Mouse (Mus musculus): ENCODE measurements around the gene Scgb1b3.

Gene Scgb1b3

DNA sequence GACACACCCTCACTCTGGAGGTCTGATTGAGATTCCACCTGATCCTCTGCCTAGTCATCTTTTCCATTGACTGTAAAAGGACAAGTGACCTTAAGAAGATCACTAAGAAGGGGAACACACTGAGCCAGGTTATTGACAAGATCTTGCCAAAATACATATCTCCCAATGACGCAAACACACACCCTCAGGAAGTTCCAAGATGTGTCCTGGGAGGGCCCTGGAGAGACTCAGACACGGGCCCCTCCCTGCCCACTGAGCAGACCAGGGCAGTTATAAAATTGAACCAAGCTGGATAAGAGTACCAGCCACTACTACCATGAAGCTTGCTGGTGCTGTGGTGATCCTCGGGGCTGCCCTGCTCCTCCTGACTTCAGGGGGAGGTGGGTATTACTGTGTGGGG, at the start of gene Scgb1b3:
TSS of gene Scgb1b3 (plus strand) at position 301 of the 400 bp plus-strand sequence.
- DNase-seq, result no peak

DNA sequence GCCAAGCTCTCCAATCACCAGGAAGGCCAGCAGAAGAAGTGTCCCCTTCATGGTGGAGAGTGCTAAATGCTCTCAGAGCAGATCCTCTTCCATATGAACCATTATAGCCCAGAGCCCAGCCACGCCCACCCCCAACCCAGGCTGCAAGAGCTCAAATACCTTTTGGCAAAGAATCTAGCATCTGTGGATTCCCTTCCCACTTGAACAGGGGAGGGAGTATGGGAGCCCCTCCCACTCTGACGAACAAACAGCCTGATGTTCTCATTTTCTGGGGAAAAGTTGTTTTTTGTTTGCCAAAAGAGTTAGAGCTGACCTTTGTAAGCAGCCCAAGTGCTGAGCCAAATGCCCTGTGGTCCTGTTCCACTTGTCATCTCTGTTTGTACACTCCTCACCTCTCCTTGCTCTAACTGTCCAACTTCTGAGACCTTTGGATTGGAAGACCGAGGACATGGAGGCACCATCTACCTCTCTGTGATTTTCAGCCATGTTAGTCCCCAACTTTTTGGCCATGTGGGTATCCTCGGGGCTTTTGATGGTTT, 13.3 kb upstream of the Scgb1b3 start, which contains the start of gene Scgb2b3:
TSS of gene Scgb2b3 (minus strand) at position 51 of the 539 bp plus-strand sequence.
- DNase-seq, result no peak

All from thymus, adult 18-20 months (tissue).